9 mouse cellular contexts compared by ENCODE assay signal in the genomic region with DNA sequence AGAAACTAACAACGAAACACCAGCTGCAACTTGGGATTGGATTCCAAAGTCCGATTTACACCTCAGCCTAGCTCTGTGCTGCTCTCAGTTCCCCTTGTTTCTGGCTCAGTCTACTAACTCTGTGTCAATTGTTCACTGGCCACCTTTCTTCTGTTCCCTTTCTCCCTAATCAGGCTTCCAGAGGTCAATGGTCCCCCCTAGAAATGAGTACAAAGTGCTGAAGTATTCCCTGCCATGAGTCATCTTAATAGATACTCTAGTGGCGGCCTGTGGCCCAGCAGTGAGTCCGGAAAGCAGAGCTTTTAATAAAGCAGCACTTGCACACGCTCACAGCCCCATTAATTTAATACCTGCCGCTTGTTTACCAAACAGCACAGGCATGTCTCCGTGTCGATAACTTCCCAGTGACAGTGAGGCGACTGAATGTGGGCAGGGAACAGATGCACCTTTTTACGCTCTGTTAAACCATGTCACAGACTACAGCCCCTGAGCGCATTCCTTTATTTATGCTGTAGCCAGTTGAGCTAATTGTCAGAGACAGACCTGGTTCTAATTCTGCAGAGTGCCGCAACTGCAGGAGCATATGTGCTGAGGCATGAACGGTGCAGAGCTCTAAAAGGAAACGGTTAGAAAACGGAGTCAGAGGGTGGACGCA.
DNase-seq lines count a peak whose midpoint lies in the region; ATAC-seq and TF ChIP-seq lines count a peak whose summit lies in the region.
"Had no signal": no experiment of that assay in that cellular context is flagged by ENCODE, and none has a peak within 500 bp of the region (broad histone marks: within the 10 kb centered on the region; RNA-seq: fewer than 3 reads in every experiment).

No protein-coding gene starts in this region.

- TF ChIP-seq CTCF in left cerebral cortex, adult 2 months (IDR thresholded peaks at IDR 0.05) = no peak

- H3K4me1 ChIP-seq in embryonic facial prominence, embryonic 14.5 days (ENCODE audit: control insufficient read depth, insufficient read depth, low read length) = peaks cover 41% of the 10 kb centered on the region
- peaks cover 19% of the 10 kb centered on the region for H3K4me1 ChIP-seq in neural tube, embryonic 13.5 days (replicated peaks)

- H3K9ac ChIP-seq in embryonic facial prominence, embryonic 14.5 days (ENCODE audit: low read depth, low read length) = no peak overlapping the region
- 0 out of 2 replicates have a peak overlapping the region, but pooled peaks have one; percentile 22 for H3K9ac ChIP-seq in neural tube, embryonic 13.5 days
- H3K9ac ChIP-seq: liver, postnatal 0 days had no signal

- peak; percentile 0 for DNase-seq in left cerebral cortex, postnatal 4 days
- DNase-seq in left cerebral cortex, adult 2 months (ENCODE audit: extremely low spot score in 1 of 2, low spot score in 2 of 2) = no peak
- DNase-seq in embryonic facial prominence, embryonic 14.5 days (ENCODE audit: low spot score) = peak; percentile 5
- DNase-seq in kidney, adult 9 months = peak; percentile 90
- no peak for DNase-seq in yolk sac, embryonic 10.5 days (ENCODE audit: low spot score)
- DNase-seq in heart, postnatal 10 days = no peak
- DNase-seq: heart, adult 11 months; liver, postnatal 0 days had no signal

- H3K36me3 ChIP-seq in embryonic facial prominence, embryonic 14.5 days (ENCODE audit: control insufficient read depth, insufficient read depth, low read length) = no peaks in the 10 kb centered on the region
- no peaks in the 10 kb centered on the region for H3K36me3 ChIP-seq in neural tube, embryonic 13.5 days

- H3K9me3 ChIP-seq in embryonic facial prominence, embryonic 14.5 days (ENCODE audit: control insufficient read depth, low read length) = no peaks in the 10 kb centered on the region
- no peaks in the 10 kb centered on the region for H3K9me3 ChIP-seq in neural tube, embryonic 13.5 days

- H3K27ac ChIP-seq in left cerebral cortex, adult 2 months = no peak overlapping the region
- H3K27ac ChIP-seq in embryonic facial prominence, embryonic 14.5 days (replicated peaks; ENCODE audit: low read depth, low read length) = 0 out of 2 replicates have a peak overlapping the region, but pooled peaks have one; percentile 2
- H3K27ac ChIP-seq in neural tube, embryonic 13.5 days (replicated peaks) = peak overlapping the region; percentile 24; the same call in 1 of the 2 replicates

- intact Hi-C loops in left cerebral cortex, postnatal 4 days (cut with DNase I) = no loop called here
- intact Hi-C loops in left cerebral cortex, adult 2 months (cut with DNase I) = no loop called here
- intact Hi-C loops in heart, postnatal 10 days (cut with DNase I) = no loop called here

- 38% methylated on average over 16 of the region's 16 CpGs for WGBS in embryonic facial prominence, embryonic 14.5 days
- 53% methylated on average over 16 of the region's 16 CpGs for WGBS in neural tube, embryonic 13.5 days

- no peak for ATAC-seq in embryonic facial prominence, embryonic 14.5 days (ENCODE audit: low read depth)
- peak; percentile 47; the same call in 1 of the 2 replicates for ATAC-seq in neural tube, embryonic 13.5 days (ENCODE audit: low read depth)
- ATAC-seq: liver, postnatal 0 days had no signal

- H3K4me2 ChIP-seq in embryonic facial prominence, embryonic 14.5 days (ENCODE audit: low read depth, low read length) = peak overlapping the region; percentile 34
- peak overlapping the region; percentile 9; the same call in 1 of the 2 replicates for H3K4me2 ChIP-seq in neural tube, embryonic 13.5 days

- H3K4me3 ChIP-seq in left cerebral cortex, adult 2 months = no peak overlapping the region
- no peak overlapping the region for H3K4me3 ChIP-seq in embryonic facial prominence, embryonic 14.5 days (ENCODE audit: low read depth, low read length)
- no peak overlapping the region for H3K4me3 ChIP-seq in neural tube, embryonic 13.5 days

- no peaks in the 10 kb centered on the region for H3K27me3 ChIP-seq in embryonic facial prominence, embryonic 14.5 days (replicated peaks; ENCODE audit: control insufficient read depth, insufficient read depth, low read length)
- H3K27me3 ChIP-seq in neural tube, embryonic 13.5 days = no peaks in the 10 kb centered on the region

Comparison
In these comparisons a context has a peak if more than half of its experiments do, and no peak if none do; other contexts are left out.
1. DNase-seq: peak in left cerebral cortex, postnatal 4 days (single experiment), embryonic facial prominence, embryonic 14.5 days (single experiment) and kidney, adult 9 months (single experiment); none in left cerebral cortex, adult 2 months (0 of 2), yolk sac, embryonic 10.5 days (single experiment) and heart, postnatal 10 days (0 of 2).